8 mouse cellular contexts compared by ENCODE assay signal in genomic region chr11:75532340-75533277, GRCm38 (mm10). TPM values are rescaled to one million over a fixed set of nuclear protein-coding genes. Genes with fewer than 3 reads are reported as not detected.
DNase-seq lines count a peak whose midpoint lies in the region; ATAC-seq and TF ChIP-seq lines count a peak whose summit lies in the region.

No protein-coding gene starts in this region.

- WGBS in liver, adult 2 months: 33% methylated on average over 38 of the region's 38 CpGs
- 16% methylated on average over 37 of the region's 38 CpGs for WGBS in neural tube, embryonic 12.5 days

- no peaks in the 10 kb centered on the region for H3K9me3 ChIP-seq in neural tube, embryonic 12.5 days

- peak overlapping the region; percentile 100 for H3K27ac ChIP-seq in testis, adult 2 months (ENCODE audit: control insufficient read depth, insufficient read depth, low read depth, low read length)
- peak overlapping the region; percentile 55 for H3K27ac ChIP-seq in liver, adult 2 months (replicated peaks; ENCODE audit: insufficient read depth, low read depth, low read length)
- peak overlapping the region; percentile 26; the same call in 1 of the 2 replicates for H3K27ac ChIP-seq in neural tube, embryonic 12.5 days

- H3K4me2 ChIP-seq in neural tube, embryonic 12.5 days (replicated peaks): peak overlapping the region; percentile 98

- H3K36me3 ChIP-seq in testis, adult 2 months (ENCODE audit: control insufficient read depth, insufficient read depth, low read length): peaks cover 1% of the 10 kb centered on the region; the same call in 1 of the 2 replicates
- peaks cover 1% of the 10 kb centered on the region; the same call in 1 of the 2 replicates for H3K36me3 ChIP-seq in liver, adult 2 months (ENCODE audit: control insufficient read depth, insufficient read depth, low read length)
- no peaks in the 10 kb centered on the region for H3K36me3 ChIP-seq in neural tube, embryonic 12.5 days

- no peak for ATAC-seq in cerebellum, adult (ENCODE audit: insufficient number of reproducible peaks, low FRiP score, low TSS enrichment)
- peak; percentile 39 to 54; a peak in 3 of 4 replicates for ATAC-seq in hematopoietic stem cell, adult 5-6 weeks (replicated peaks in 1 of 2; ENCODE audit: insufficient read depth in 1 of 2, low FRiP score in 2 of 2, low TSS enrichment in 1 of 2, low read depth in 1 of 2, poor library complexity in 2 of 2, severe bottlenecking in 2 of 2)
- peak; percentile 25; the same call in 1 of the 2 replicates for ATAC-seq in neural tube, embryonic 12.5 days (ENCODE audit: low FRiP score, low read depth)
- no peak for ATAC-seq in megakaryocyte-erythroid progenitor cell, adult 5-6 weeks (replicated peaks; ENCODE audit: low FRiP score, low TSS enrichment, poor library complexity, severe bottlenecking)

- TF ChIP-seq CTCF in testis, adult 2 months (IDR thresholded peaks at IDR 0.05; ENCODE audit: control insufficient read depth, insufficient read depth, insufficient replicate concordance, low read depth, low read length): no peak
- TF ChIP-seq CTCF in liver, adult 2 months (IDR thresholded peaks at IDR 0.05; ENCODE audit: low read depth, low read length): no peak

- peak overlapping the region; percentile 75 for H3K9ac ChIP-seq in liver, adult 2 months (ENCODE audit: low read depth, low read length)
- H3K9ac ChIP-seq in neural tube, embryonic 12.5 days: peak overlapping the region; percentile 96

- no peaks in the 10 kb centered on the region for H3K27me3 ChIP-seq in testis, adult 2 months (ENCODE audit: control insufficient read depth, insufficient read depth, low read length)
- H3K27me3 ChIP-seq in liver, adult 2 months (ENCODE audit: control insufficient read depth, insufficient read depth, low read length): no peaks in the 10 kb centered on the region
- no peaks in the 10 kb centered on the region for H3K27me3 ChIP-seq in neural tube, embryonic 12.5 days (replicated peaks)

- no peak for TF ChIP-seq POLR2A in testis, adult 2 months (IDR thresholded peaks at IDR 0.05; ENCODE audit: control insufficient read depth, low read depth, low read length)
- no peak for TF ChIP-seq POLR2A in liver, adult 2 months (IDR thresholded peaks at IDR 0.05; ENCODE audit: extremely low read depth, insufficient read depth, low read length)

- H3K79me2 ChIP-seq in liver, adult 2 months (ENCODE audit: control insufficient read depth, insufficient read depth, low read length): no peaks in the 10 kb centered on the region

- DNase-seq in cerebellum, adult 11 months: peak; percentile 62
- no peak for DNase-seq in testis, postnatal 10 days (ENCODE audit: low spot score)
- DNase-seq in liver, adult 2 months (ENCODE audit: extremely low read depth, low read depth, low spot score): peak; percentile 42

- peaks cover 24% of the 10 kb centered on the region for H3K4me1 ChIP-seq in testis, adult 2 months (ENCODE audit: control insufficient read depth, insufficient read depth, low read length)
- H3K4me1 ChIP-seq in liver, adult 2 months (ENCODE audit: control insufficient read depth, insufficient read depth, low read length): peaks cover 5% of the 10 kb centered on the region
- peaks cover 34% of the 10 kb centered on the region for H3K4me1 ChIP-seq in neural tube, embryonic 12.5 days

- peak overlapping the region; percentile 100 for H3K4me3 ChIP-seq in testis, adult 2 months (ENCODE audit: control insufficient read depth, low read depth, low read length)
- peak overlapping the region; percentile 86 for H3K4me3 ChIP-seq in liver, adult 2 months (ENCODE audit: insufficient read depth, low read depth, low read length)
- H3K4me3 ChIP-seq in neural tube, embryonic 12.5 days: peak overlapping the region; percentile 70

RNA-seq across cellular contexts. Expression of gene Slc43a2, which starts 1.1 kb away (rescaled TPM):
- polyA plus RNA-seq in testis, adult 2 months (2012; rRNA removed): 23.0 and 27.1 TPM in 2 replicates
- total RNA-seq in hematopoietic stem cell, adult 5-6 weeks (2017): 8.9 and 17.5 TPM in 2 replicates
- total RNA-seq in liver, adult 2 months (2014; rRNA removed): 4.1 and 8.9 TPM in 2 replicates
- 5.2 and 8.0 TPM in 2 replicates for polyA plus RNA-seq in liver, adult 2 months (2012; rRNA removed)
- 14.2 and 17.1 TPM in 2 replicates for polyA plus RNA-seq in neural tube, embryonic 12.5 days (2016; fragmentation: Nextera tagmentation; extraction: Ambion mirVana)
- total RNA-seq in megakaryocyte-erythroid progenitor cell, adult 5-6 weeks (2014; fragmentation: Nextera tagmentation): 1.2 and 2.2 TPM in 2 replicates
- total RNA-seq in megakaryocyte-erythroid progenitor cell, adult 5-6 weeks (2017): 1.9 and 2.9 TPM in 2 replicates

RNA-seq across cellular contexts. Expression of gene Scarf1, which starts 19.3 kb away (rescaled TPM):
- 0.64 and 0.77 TPM in 2 replicates for polyA plus RNA-seq in testis, adult 2 months (2012; rRNA removed)
- 12.2 and 17.8 TPM in 2 replicates for total RNA-seq in hematopoietic stem cell, adult 5-6 weeks (2017)
- total RNA-seq in liver, adult 2 months (2014; rRNA removed): 5.8 and 7.5 TPM in 2 replicates
- polyA plus RNA-seq in liver, adult 2 months (2012; rRNA removed): 10.3 and 16.9 TPM in 2 replicates
- 4.9 and 5.8 TPM in 2 replicates for polyA plus RNA-seq in neural tube, embryonic 12.5 days (2016; fragmentation: Nextera tagmentation; extraction: Ambion mirVana)
- total RNA-seq in megakaryocyte-erythroid progenitor cell, adult 5-6 weeks (2014; fragmentation: Nextera tagmentation): 1.0 TPM in 1 of 2 replicates, not detected in the other
- total RNA-seq in megakaryocyte-erythroid progenitor cell, adult 5-6 weeks (2017): 0.65 TPM in 1 of 2 replicates, not detected in the other

RNA-seq across cellular contexts. Expression of gene Rilp, which starts 22.7 kb away (rescaled TPM):
- polyA plus RNA-seq in testis, adult 2 months (2012; rRNA removed): 0.58 and 0.94 TPM in 2 replicates
- 0.75 TPM in 1 of 2 replicates, not detected in the other for total RNA-seq in hematopoietic stem cell, adult 5-6 weeks (2017)
- total RNA-seq in liver, adult 2 months (2014; rRNA removed): 23.0 and 27.9 TPM in 2 replicates
- 29.8 and 32.6 TPM in 2 replicates for polyA plus RNA-seq in liver, adult 2 months (2012; rRNA removed)
- polyA plus RNA-seq in neural tube, embryonic 12.5 days (2016; fragmentation: Nextera tagmentation; extraction: Ambion mirVana): 0.52 and 0.76 TPM in 2 replicates
- 1.5 TPM in 1 of 2 replicates, not detected in the other for total RNA-seq in megakaryocyte-erythroid progenitor cell, adult 5-6 weeks (2014; fragmentation: Nextera tagmentation)
- total RNA-seq in megakaryocyte-erythroid progenitor cell, adult 5-6 weeks (2017): 0.72 TPM in 1 of 2 replicates, not detected in the other

RNA-seq across cellular contexts. Expression of gene Prpf8, which starts 46.0 kb away (rescaled TPM):
- polyA plus RNA-seq in testis, adult 2 months (2012; rRNA removed): 45.6 and 48.8 TPM in 2 replicates
- total RNA-seq in hematopoietic stem cell, adult 5-6 weeks (2017): 113 and 126 TPM in 2 replicates
- total RNA-seq in liver, adult 2 months (2014; rRNA removed): 72.8 and 102 TPM in 2 replicates
- 59.4 and 63.3 TPM in 2 replicates for polyA plus RNA-seq in liver, adult 2 months (2012; rRNA removed)
- polyA plus RNA-seq in neural tube, embryonic 12.5 days (2016; fragmentation: Nextera tagmentation; extraction: Ambion mirVana): 68.3 and 69.2 TPM in 2 replicates
- total RNA-seq in megakaryocyte-erythroid progenitor cell, adult 5-6 weeks (2014; fragmentation: Nextera tagmentation): 160 and 198 TPM in 2 replicates
- 118 and 144 TPM in 2 replicates for total RNA-seq in megakaryocyte-erythroid progenitor cell, adult 5-6 weeks (2017)

RNA-seq across cellular contexts. Expression of gene Pitpna, which starts 55.3 kb away (rescaled TPM):
- polyA plus RNA-seq in testis, adult 2 months (2012; rRNA removed): 39.4 and 41.3 TPM in 2 replicates
- total RNA-seq in hematopoietic stem cell, adult 5-6 weeks (2017): 55.5 and 98.3 TPM in 2 replicates
- total RNA-seq in liver, adult 2 months (2014; rRNA removed): 19.7 and 21.0 TPM in 2 replicates
- 24.6 and 28.9 TPM in 2 replicates for polyA plus RNA-seq in liver, adult 2 months (2012; rRNA removed)
- polyA plus RNA-seq in neural tube, embryonic 12.5 days (2016; fragmentation: Nextera tagmentation; extraction: Ambion mirVana): 134 and 140 TPM in 2 replicates
- total RNA-seq in megakaryocyte-erythroid progenitor cell, adult 5-6 weeks (2014; fragmentation: Nextera tagmentation): 69.0 and 96.5 TPM in 2 replicates
- 46.2 and 58.2 TPM in 2 replicates for total RNA-seq in megakaryocyte-erythroid progenitor cell, adult 5-6 weeks (2017)

Comparison
In these comparisons a context has a peak if more than half of its experiments do, and no peak if none do; other contexts are left out.
1. ATAC-seq: peak in hematopoietic stem cell, adult 5-6 weeks (2 of 2) and neural tube, embryonic 12.5 days (single experiment); none in cerebellum, adult (single experiment) and megakaryocyte-erythroid progenitor cell, adult 5-6 weeks (single experiment).
2. H3K27ac ChIP-seq: peak in every context shown above with its lines; median percentile 100 in testis, adult 2 months; 55 in liver, adult 2 months; 26 in neural tube, embryonic 12.5 days.
3. Peak in every context shown above with its lines, with median percentiles within 50 percentile points of each other: H3K4me3 ChIP-seq.